Mouse (Mus musculus) kidney, adult 2 months (tissue): Measurements from ENCODE around the gene Zfp13. TPM values are rescaled to one million over a fixed set of nuclear protein-coding genes. Genes with fewer than 3 reads are reported as not detected.
"Not testable (repeated sequence)": the region's sequence is repeated elsewhere in the genome, so short reads cannot be mapped to it uniquely, and the experiment has no call there.

Experiments
- DNase-seq: peaks from one replicate; pipeline ENCODE4 v3.0.0; 2021
- H3K27ac ChIP-seq: fragments of 200-500 bp; 2 replicates; pipeline ENCODE4 v1.5.1; 2012; ENCODE audit warnings: low read depth, low read length, control low read depth, inconsistent platforms; ENCODE audit not compliant: insufficient read depth
- H3K27me3 ChIP-seq: fragments of 200-500 bp; replicated peaks from 2 replicates; pipeline ENCODE4 v1.6.1; 2012; ENCODE audit warnings: mild to moderate bottlenecking, moderate library complexity, low read length, inconsistent platforms; ENCODE audit not compliant: control insufficient read depth, insufficient read depth
- H3K36me3 ChIP-seq: fragments of 200-500 bp; 2 replicates; pipeline ENCODE4 v1.6.1; 2012; ENCODE audit warnings: mild to moderate bottlenecking, moderate library complexity, low read length, inconsistent platforms; ENCODE audit not compliant: control insufficient read depth, insufficient read depth
- H3K4me1 ChIP-seq: fragments of 200-500 bp; 2 replicates; pipeline ENCODE4 v1.6.1; 2011; ENCODE audit warnings: low read length; ENCODE audit not compliant: control insufficient read depth, insufficient read depth
- H3K4me3 ChIP-seq: fragments of 200-500 bp; 2 replicates; pipeline ENCODE4 v1.5.1; 2011; ENCODE audit warnings: mild to moderate bottlenecking, low read depth, low read length, control low read depth; ENCODE audit not compliant: insufficient read depth
- CTCF ChIP-seq: fragments of 200-500 bp; conservative IDR thresholded peaks from 2 replicates; pipeline ENCODE4 v1.5.1; 2011; ENCODE audit warnings: low read depth, mild to moderate bottlenecking, control low read depth, low read length, moderate library complexity, mixed read lengths; ENCODE audit not compliant: insufficient read depth, insufficient read length
- POLR2A ChIP-seq: fragments of 200-500 bp; IDR thresholded peaks from one replicate; pipeline ENCODE4 v1.6.1; 2011; ENCODE audit warnings: low read depth, low read length, control low read depth
- whole genome bisulfite sequencing: fragments of 180-500 bp; shearing (Covaris S2); methylation state at CpG from one replicate; pipeline ENCODE4 v1.1.7; 2018; 5-methylcytosine and 5-hydroxymethylcytosine counted together
- polyA plus RNA-seq: library from polyadenylated mRNA; depleted of rRNA; stranded (reverse); fragments of >200 nt; gene quantifications from 2 replicates; pipeline ENCODE4 v1.2.3, GENCODE M21; 2012; rRNA removed

Gene Zfp13
- polyA plus RNA-seq, 1 experiment, result 7.9 TPM

DNA sequence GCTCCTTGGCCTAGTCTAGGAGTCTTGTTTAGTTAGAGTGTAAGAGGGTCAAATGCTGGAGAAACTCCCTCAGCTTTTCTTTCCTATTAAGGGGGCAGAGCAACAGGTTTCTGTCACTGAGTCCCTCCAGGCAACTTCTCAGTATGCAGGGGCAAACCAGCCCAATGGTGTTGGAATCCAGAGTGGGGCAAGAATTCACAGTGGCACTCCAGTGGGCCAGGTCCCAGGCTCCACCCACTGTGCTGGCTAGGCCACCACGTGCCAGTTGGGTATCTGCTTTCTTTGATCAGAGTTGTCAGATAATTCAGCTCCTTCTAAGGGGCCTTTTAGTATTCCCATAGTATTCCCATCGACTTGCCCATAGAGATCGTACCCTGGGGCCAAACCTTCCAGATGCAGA lies 59.2 kb downstream of the Zfp13 start:
- no peaks in the 10 kb centered on the region; the same call in 1 of the 2 replicates for H3K27me3 ChIP-seq
- H3K4me3 ChIP-seq, result no peak overlapping the region
- TF ChIP-seq POLR2A (no peak), CTCF (no peak)
- no peaks in the 10 kb centered on the region for H3K36me3 ChIP-seq
- H3K27ac ChIP-seq, result no peak overlapping the region
- 64% methylated on average over 3 of the region's 3 CpGs for whole genome bisulfite sequencing
- H3K4me1 ChIP-seq, result no peaks in the 10 kb centered on the region
- no peak for DNase-seq

DNA sequence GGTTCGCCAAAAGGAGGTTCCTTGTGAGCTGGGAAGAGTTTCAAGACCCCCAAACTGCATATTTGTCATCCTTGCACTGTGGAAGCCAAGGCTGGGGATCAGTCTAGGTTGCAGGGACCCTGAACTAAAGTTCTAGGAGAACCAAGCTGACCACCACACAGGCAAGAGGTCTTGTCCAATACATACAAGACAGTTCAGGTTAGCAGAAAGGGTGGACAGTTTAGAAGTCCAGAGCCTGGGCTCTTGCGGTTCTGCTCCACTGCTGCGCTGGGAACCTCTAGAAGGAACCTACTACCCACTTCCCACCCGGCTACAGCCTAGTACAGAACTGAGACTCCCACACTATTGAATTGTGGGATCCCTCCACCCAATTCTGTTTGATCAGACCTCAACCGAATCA lies 59.7 kb downstream of the Zfp13 start:
- Histone ChIP-seq H3K27ac (no peak overlapping the region), H3K4me1 (no peaks in the 10 kb centered on the region), H3K36me3 (no peaks in the 10 kb centered on the region), H3K27me3 (no peaks in the 10 kb centered on the region; the same call in 1 of the 2 replicates), H3K4me3 (no peak overlapping the region)
- 91% methylated on average over 5 of the region's 5 CpGs for WGBS
- no peak for TF ChIP-seq POLR2A
- TF ChIP-seq CTCF, result no peak
- no peak for DNase-seq

DNA sequence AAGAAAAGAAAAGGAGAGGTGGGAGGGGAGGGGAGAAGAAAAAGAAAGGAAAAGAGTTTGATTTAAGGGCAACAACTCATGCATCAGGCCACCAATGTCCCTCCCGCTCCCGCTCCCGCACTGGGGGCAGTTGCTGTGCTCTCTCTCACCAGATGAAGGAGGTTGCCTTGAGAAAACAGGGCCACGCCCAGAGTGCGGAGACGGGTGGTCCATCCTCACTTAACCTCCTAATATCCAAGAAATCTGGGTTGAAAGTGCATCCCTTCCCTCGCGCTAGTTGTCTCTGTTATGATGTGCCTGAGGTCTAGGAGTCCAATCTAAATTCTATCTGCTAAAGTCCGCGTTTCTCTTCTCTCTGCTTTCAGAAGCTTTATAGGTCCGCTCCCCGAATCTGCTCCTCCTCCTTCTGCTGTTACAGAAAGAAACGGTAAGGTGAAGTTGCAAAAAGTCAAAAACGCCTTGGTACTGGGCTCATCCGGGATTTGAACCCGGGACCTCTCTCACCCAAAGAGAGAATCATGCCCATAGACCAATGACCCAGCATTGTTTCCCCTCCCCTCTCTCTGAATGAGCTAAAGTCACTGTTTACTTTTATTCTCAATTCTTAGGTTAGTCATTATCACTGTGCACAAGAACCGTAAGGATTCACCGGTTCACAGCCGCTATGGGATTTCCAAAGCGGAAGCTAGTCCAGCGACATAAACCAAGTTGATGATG lies 60.8 kb downstream of the Zfp13 start:
- Histone ChIP-seq H3K27me3 (no peaks in the 10 kb centered on the region; the same call in 1 of the 2 replicates), H3K4me1 (no peaks in the 10 kb centered on the region), H3K27ac (no peak overlapping the region), H3K4me3 (no peak overlapping the region), H3K36me3 (no peaks in the 10 kb centered on the region)
- TF ChIP-seq POLR2A (no peak), CTCF (no peak)
- 19% methylated on average over 21 of the region's 21 CpGs for WGBS
- no peak for DNase-seq

DNA sequence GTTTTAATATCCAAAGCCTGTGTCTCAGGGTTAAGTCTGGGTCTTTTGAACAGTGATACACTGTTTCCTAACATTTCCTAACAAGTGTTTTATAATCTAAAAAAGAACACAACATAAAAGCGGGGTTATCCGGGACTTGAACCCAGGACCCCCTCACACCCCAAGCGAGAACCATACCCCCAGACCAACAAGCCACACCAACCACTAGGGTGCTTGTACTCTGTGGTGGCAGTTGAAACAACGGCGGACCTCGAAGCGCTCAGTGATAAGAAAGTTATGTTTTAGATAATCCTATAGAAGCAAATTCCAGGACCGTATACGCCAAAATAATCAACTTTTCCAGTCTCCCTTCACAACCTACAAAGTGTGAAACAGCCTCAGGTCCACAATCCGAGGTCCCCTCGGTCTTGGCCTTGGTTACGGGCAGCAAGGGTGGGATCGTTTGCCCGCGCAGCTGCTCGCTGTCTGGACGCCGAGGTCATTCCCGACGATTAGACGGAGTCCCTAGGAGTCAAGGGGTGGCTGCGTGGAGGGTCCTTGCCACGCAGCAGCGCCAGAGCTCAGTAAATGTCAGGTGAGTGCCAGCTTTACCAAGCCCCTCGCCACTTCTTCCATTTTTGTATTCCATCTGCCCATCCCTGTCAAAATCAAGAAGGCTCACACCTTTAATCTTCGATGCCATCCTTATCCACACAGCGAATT lies 61.6 kb downstream of the Zfp13 start:
- Histone ChIP-seq H3K4me1 (no peaks in the 10 kb centered on the region), H3K36me3 (no peaks in the 10 kb centered on the region), H3K4me3 (no peak overlapping the region), H3K27me3 (no peaks in the 10 kb centered on the region; the same call in 1 of the 2 replicates), H3K27ac (no peak overlapping the region)
- TF ChIP-seq CTCF (no peak), POLR2A (no peak)
- 13% methylated on average over 27 of the region's 27 CpGs for WGBS
- no peak for DNase-seq

DNA sequence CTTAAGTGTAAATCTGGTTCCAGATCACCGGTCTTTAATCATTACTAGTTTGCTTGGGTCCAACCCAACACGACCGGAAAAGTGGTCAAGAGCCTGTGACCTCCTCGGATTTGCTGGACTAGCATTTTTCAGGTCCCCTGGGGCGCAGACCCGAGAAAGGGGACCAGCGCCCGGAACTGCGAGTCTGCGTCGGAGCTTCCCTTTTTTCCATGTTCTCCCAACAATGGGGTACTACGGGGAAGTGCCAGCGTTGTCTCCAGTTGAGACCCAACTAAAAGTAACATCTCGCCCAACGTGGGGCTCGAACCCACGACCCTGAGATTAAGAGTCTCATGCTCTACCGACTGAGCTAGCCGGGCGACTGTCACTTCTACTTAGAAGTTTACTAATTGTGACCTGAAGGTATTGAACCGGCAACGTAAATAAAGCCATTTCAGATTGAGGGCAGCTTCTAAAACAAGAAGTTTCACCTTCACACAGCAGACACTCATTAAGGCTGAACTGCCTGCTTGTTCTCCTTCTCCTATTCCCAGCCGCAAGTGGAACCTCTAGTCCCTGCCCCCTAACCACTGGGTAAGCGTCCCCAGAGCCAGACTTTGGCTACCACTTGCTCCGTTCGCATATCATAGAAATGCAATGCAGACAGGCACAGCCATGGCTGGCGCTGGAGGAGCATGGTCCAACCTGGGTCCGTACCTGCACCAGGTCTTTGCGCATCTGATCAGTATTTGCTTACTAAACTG lies 64.1 kb downstream of the Zfp13 start:
- 3% methylated on average over 17 of the region's 29 CpGs for WGBS
- DNase-seq, result peak; percentile 43
- not testable (repeated sequence) for H3K4me3 ChIP-seq

DNA sequence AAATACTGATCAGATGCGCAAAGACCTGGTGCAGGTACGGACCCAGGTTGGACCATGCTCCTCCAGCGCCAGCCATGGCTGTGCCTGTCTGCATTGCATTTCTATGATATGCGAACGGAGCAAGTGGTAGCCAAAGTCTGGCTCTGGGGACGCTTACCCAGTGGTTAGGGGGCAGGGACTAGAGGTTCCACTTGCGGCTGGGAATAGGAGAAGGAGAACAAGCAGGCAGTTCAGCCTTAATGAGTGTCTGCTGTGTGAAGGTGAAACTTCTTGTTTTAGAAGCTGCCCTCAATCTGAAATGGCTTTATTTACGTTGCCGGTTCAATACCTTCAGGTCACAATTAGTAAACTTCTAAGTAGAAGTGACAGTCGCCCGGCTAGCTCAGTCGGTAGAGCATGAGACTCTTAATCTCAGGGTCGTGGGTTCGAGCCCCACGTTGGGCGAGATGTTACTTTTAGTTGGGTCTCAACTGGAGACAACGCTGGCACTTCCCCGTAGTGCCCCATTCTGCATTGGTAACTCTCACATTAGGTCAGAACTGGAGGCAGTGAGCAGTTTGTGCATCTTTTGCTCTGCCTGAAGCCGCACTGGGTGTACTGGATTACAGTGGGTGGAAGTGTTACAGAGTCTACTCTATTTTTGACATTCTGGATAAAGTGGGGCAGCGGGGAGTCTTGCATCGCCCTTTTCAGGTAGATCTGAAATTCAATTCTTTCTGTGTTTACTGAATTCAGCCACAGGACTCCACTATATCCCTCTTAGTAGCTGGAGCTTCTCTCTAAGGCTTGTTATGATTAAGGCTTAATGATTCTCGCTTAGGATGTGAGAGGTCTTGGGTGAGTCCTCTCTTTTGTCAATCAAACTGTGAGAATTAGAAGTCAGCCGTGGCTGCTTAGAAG lies 65.4 kb downstream of the Zfp13 start:
- not testable (repeated sequence) for DNase-seq, H3K27me3 ChIP-seq, H3K36me3 ChIP-seq, H3K27ac ChIP-seq, H3K4me3 ChIP-seq, H3K4me1 ChIP-seq
- 12% methylated on average over 12 of the region's 23 CpGs for WGBS

More for the DNA sequence above, 64.1 kb downstream of the Zfp13 start:
- not testable (repeated sequence) for H3K27ac ChIP-seq, H3K36me3 ChIP-seq, H3K27me3 ChIP-seq, H3K4me1 ChIP-seq

DNA sequence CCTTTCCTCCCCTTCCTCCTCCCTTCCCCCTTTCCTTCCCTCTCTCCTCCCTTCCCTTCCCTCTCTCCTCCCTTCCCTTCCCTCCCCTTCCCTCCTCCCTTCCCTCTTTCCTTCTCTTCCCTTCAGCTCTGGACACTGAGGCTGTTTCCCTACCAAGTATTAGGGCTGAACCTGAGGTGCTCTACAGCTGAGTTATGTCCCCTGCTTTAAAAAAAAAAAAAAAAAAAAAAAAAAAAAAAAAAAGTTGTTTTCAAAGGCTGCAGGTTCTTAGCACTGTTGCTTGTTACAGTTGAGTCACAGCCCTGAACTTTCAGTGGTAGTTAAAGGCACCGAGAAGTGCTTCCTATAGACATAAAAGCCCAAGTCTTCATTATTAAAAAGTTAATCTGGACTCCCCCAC lies 67.9 kb downstream of the Zfp13 start:
- WGBS, result 21% methylated on average over 1 of the region's 1 CpGs
- not testable (repeated sequence) for H3K4me3 ChIP-seq, H3K4me1 ChIP-seq, H3K27me3 ChIP-seq, H3K27ac ChIP-seq, DNase-seq, H3K36me3 ChIP-seq

Other genes with a start within 250 kb of the Zfp13 start
- gene Vmn2r116, start 214.9 kb downstream of the Zfp13 start, polyA plus RNA-seq, result not detected in 2 replicates
- gene Vmn2r117, start 119.8 kb downstream of the Zfp13 start, polyA plus RNA-seq, result not detected in 2 replicates
- gene Zfp213, start 35.2 kb downstream of the Zfp13 start, polyA plus RNA-seq, result 12.0 and 14.9 TPM in 2 replicates
- gene Zscan10, start 1.4 kb upstream of the Zfp13 start, polyA plus RNA-seq, result 0.11 TPM in 1 of 2 replicates, not detected in the other
- 0.18 and 0.38 TPM in 2 replicates for gene Mmp25, start 45.8 kb upstream of the Zfp13 start, polyA plus RNA-seq
- gene Bicdl2, start 61.0 kb upstream of the Zfp13 start, polyA plus RNA-seq, result 1.7 TPM in 2 replicates
- 367 and 378 TPM in 2 replicates for gene Hcfc1r1, start 74.1 kb upstream of the Zfp13 start, polyA plus RNA-seq
- 14.2 and 15.7 TPM in 2 replicates for gene Thoc6, start 74.4 kb upstream of the Zfp13 start, polyA plus RNA-seq
- gene Tnfrsf12a, start 78.0 kb upstream of the Zfp13 start, polyA plus RNA-seq, result 10.0 and 14.4 TPM in 2 replicates
- gene Cldn6, start 79.8 kb upstream of the Zfp13 start, polyA plus RNA-seq, result 2.5 and 2.6 TPM in 2 replicates
- gene Cldn9, start 84.5 kb upstream of the Zfp13 start, polyA plus RNA-seq, result 0.14 and 0.45 TPM in 2 replicates
- 0.05 TPM in 1 of 2 replicates, not detected in the other for gene 1520401A03Rik, start 123.3 kb upstream of the Zfp13 start, polyA plus RNA-seq
- gene Pkmyt1, start 126.8 kb upstream of the Zfp13 start, polyA plus RNA-seq, result 4.1 and 5.2 TPM in 2 replicates
- gene Paqr4, start 141.4 kb upstream of the Zfp13 start, polyA plus RNA-seq, result 9.7 and 10.8 TPM in 2 replicates
- gene Kremen2, start 146.3 kb upstream of the Zfp13 start, polyA plus RNA-seq, result 0.17 and 0.27 TPM in 2 replicates
- gene Flywch1, start 172.1 kb upstream of the Zfp13 start, polyA plus RNA-seq, result 41.7 and 45.2 TPM in 2 replicates
- 9.3 and 12.2 TPM in 2 replicates for gene Flywch2, start 186.6 kb upstream of the Zfp13 start, polyA plus RNA-seq
- gene Srrm2, start 191.0 kb upstream of the Zfp13 start, polyA plus RNA-seq, result 394 and 443 TPM in 2 replicates
- gene Elob, start 229.6 kb upstream of the Zfp13 start, polyA plus RNA-seq, result 687 and 762 TPM in 2 replicates
- gene Prss33, start 236.6 kb upstream of the Zfp13 start, polyA plus RNA-seq, result not detected in 2 replicates
- not detected in 2 replicates for gene Prss32, start 244.4 kb upstream of the Zfp13 start, polyA plus RNA-seq
- gene Prss41, start 244.7 kb upstream of the Zfp13 start, polyA plus RNA-seq, result 0.08 and 0.16 TPM in 2 replicates